Mouse (Mus musculus): ENCODE measurements around the gene Bcas2. TPM values are rescaled to one million over a fixed set of nuclear protein-coding genes. Genes with fewer than 3 reads are reported as not detected.
"Not testable (repeated sequence)": the region's sequence is repeated elsewhere in the genome, so short reads cannot be mapped to it uniquely, and the experiment has no call there.

The Bcas2 gene
- total and polyA plus RNA-seq, 3 experiments = 20.4 to 51.1 (median 47.8) TPM

- TF ChIP-seq CTCF (IDR thresholded peaks at IDR 0.05) (no peak), POLR2A (IDR thresholded peaks at IDR 0.05; ENCODE audit: insufficient read depth, low read depth, low read length) (peak; percentile 68; the same call in 1 of the 2 replicates), EP300 (IDR thresholded peaks at IDR 0.05; ENCODE audit: insufficient read depth, low read depth, low read length) (peak; percentile 89)
- Histone ChIP-seq H3K27ac (peak overlapping the region; percentile 86), H3K4me1 (ENCODE audit: control insufficient read depth, insufficient read depth, low read length) (peaks cover 6% of the 10 kb centered on the region), H3K27me3 (ENCODE audit: control insufficient read depth, insufficient read depth, low read length) (no peaks in the 10 kb centered on the region), H3K36me3 (ENCODE audit: control insufficient read depth, insufficient read depth, low read length) (no peaks in the 10 kb centered on the region), H3K4me3 (peak overlapping the region; percentile 7; the same call in 1 of the 2 replicates), H3K9ac (ENCODE audit: low read depth, low read length) (peak overlapping the region; percentile 60), H3K79me2 (replicated peaks; ENCODE audit: control insufficient read depth, insufficient read depth, low read length) (no peaks in the 10 kb centered on the region)
- WGBS = 30% methylated on average over 8 of the region's 8 CpGs
- intact Hi-C loops (cut with DNase I) = no loop called here
- DNase-seq = peak; percentile 44 to 49
These were observed 32.4 kb upstream of the Bcas2 start for GRCm38 (mm10) chr3:103139047-103139446.

GRCm38 (mm10) chr3:103140095-103140838, 31.2 kb upstream of the Bcas2 start:
- peak; percentile 60 to 63 for DNase-seq
- peak overlapping the region; percentile 8 for H3K4me3 ChIP-seq
- 24% methylated on average over 11 of the region's 11 CpGs for WGBS
- not testable (repeated sequence) for H3K4me1 ChIP-seq (ENCODE audit: control insufficient read depth, insufficient read depth, low read length); H3K27me3 ChIP-seq (ENCODE audit: control insufficient read depth, insufficient read depth, low read length); H3K79me2 ChIP-seq (replicated peaks; ENCODE audit: control insufficient read depth, insufficient read depth, low read length); H3K36me3 ChIP-seq (ENCODE audit: control insufficient read depth, insufficient read depth, low read length)
- peak overlapping the region; percentile 21; the same call in 1 of the 2 replicates for H3K9ac ChIP-seq (ENCODE audit: low read depth, low read length)
- TF ChIP-seq EP300 (IDR thresholded peaks at IDR 0.05; ENCODE audit: insufficient read depth, low read depth, low read length) (peak; percentile 67; the same call in 1 of the 2 replicates), POLR2A (IDR thresholded peaks at IDR 0.05; ENCODE audit: insufficient read depth, low read depth, low read length) (peak; percentile 70)
- intact Hi-C loops (cut with DNase I) = loop anchor here (2.0 kb wide), 1 partner anchor 29 kb away; no protein-coding TSS in a partner anchor
- peak overlapping the region; percentile 86 for H3K27ac ChIP-seq

GRCm38 (mm10) chr3:103141287-103141686, 30.2 kb upstream of the Bcas2 start:
- H3K36me3 ChIP-seq (ENCODE audit: control insufficient read depth, insufficient read depth, low read length) = no peaks in the 10 kb centered on the region
- no peak overlapping the region for H3K27ac ChIP-seq
- intact Hi-C loops (cut with DNase I) = loop anchor here (2.0 kb wide), 1 partner anchor 28 kb away; no protein-coding TSS in a partner anchor
- 62% methylated on average over 11 of the region's 11 CpGs for WGBS
- H3K79me2 ChIP-seq (replicated peaks; ENCODE audit: control insufficient read depth, insufficient read depth, low read length) = no peaks in the 10 kb centered on the region
- no peak overlapping the region for H3K9ac ChIP-seq (ENCODE audit: low read depth, low read length)
- H3K4me3 ChIP-seq = no peak overlapping the region
- DNase-seq = peak; percentile 36 to 40
- peaks cover 6% of the 10 kb centered on the region for H3K4me1 ChIP-seq (ENCODE audit: control insufficient read depth, insufficient read depth, low read length)
- no peaks in the 10 kb centered on the region for H3K27me3 ChIP-seq (ENCODE audit: control insufficient read depth, insufficient read depth, low read length)
- TF ChIP-seq POLR2A (IDR thresholded peaks at IDR 0.05; ENCODE audit: insufficient read depth, low read depth, low read length) (no peak), CTCF (IDR thresholded peaks at IDR 0.05) (no peak), EP300 (IDR thresholded peaks at IDR 0.05; ENCODE audit: insufficient read depth, low read depth, low read length) (no peak)

GRCm38 (mm10) chr3:103142366-103142765, 29.1 kb upstream of the Bcas2 start:
- H3K36me3 ChIP-seq (ENCODE audit: control insufficient read depth, insufficient read depth, low read length) = no peaks in the 10 kb centered on the region
- TF ChIP-seq EP300 (IDR thresholded peaks at IDR 0.05; ENCODE audit: insufficient read depth, low read depth, low read length) = no peak
- TF ChIP-seq CTCF (IDR thresholded peaks at IDR 0.05) = no peak
- no peak for TF ChIP-seq POLR2A (IDR thresholded peaks at IDR 0.05; ENCODE audit: insufficient read depth, low read depth, low read length)
- no peaks in the 10 kb centered on the region for H3K79me2 ChIP-seq (replicated peaks; ENCODE audit: control insufficient read depth, insufficient read depth, low read length)
- no peak overlapping the region for H3K4me3 ChIP-seq
- peaks cover 6% of the 10 kb centered on the region for H3K4me1 ChIP-seq (ENCODE audit: control insufficient read depth, insufficient read depth, low read length)
- no peak for DNase-seq
- H3K9ac ChIP-seq (ENCODE audit: low read depth, low read length) = no peak overlapping the region
- H3K27me3 ChIP-seq (ENCODE audit: control insufficient read depth, insufficient read depth, low read length) = no peaks in the 10 kb centered on the region
- H3K27ac ChIP-seq = no peak overlapping the region
- WGBS = 86% methylated on average over 10 of the region's 10 CpGs
- intact Hi-C loops (cut with DNase I) = no loop called here

- Histone ChIP-seq H3K9ac (ENCODE audit: low read depth, low read length) (no peak overlapping the region), H3K79me2 (replicated peaks; ENCODE audit: control insufficient read depth, insufficient read depth, low read length) (no peaks in the 10 kb centered on the region), H3K4me1 (ENCODE audit: control insufficient read depth, insufficient read depth, low read length) (no peaks in the 10 kb centered on the region; the same call in 1 of the 2 replicates), H3K27ac (no peak overlapping the region), H3K36me3 (ENCODE audit: control insufficient read depth, insufficient read depth, low read length) (no peaks in the 10 kb centered on the region), H3K4me3 (no peak overlapping the region), H3K27me3 (ENCODE audit: control insufficient read depth, insufficient read depth, low read length) (no peaks in the 10 kb centered on the region)
- TF ChIP-seq EP300 (IDR thresholded peaks at IDR 0.05; ENCODE audit: insufficient read depth, low read depth, low read length) (no peak), CTCF (IDR thresholded peaks at IDR 0.05) (no peak), POLR2A (IDR thresholded peaks at IDR 0.05; ENCODE audit: insufficient read depth, low read depth, low read length) (no peak)
- WGBS = 81% methylated on average over 2 of the region's 2 CpGs
- intact Hi-C loops (cut with DNase I) = no loop called here
- no peak for DNase-seq
These were observed 26.1 kb upstream of the Bcas2 start for GRCm38 (mm10) chr3:103145336-103145735.

- no peak overlapping the region for H3K4me3 ChIP-seq
- H3K36me3 ChIP-seq (ENCODE audit: control insufficient read depth, insufficient read depth, low read length) = no peaks in the 10 kb centered on the region
- H3K79me2 ChIP-seq (replicated peaks; ENCODE audit: control insufficient read depth, insufficient read depth, low read length) = no peaks in the 10 kb centered on the region
- H3K27ac ChIP-seq = no peak overlapping the region
- H3K27me3 ChIP-seq (ENCODE audit: control insufficient read depth, insufficient read depth, low read length) = no peaks in the 10 kb centered on the region
- intact Hi-C loops (cut with DNase I) = loop anchor here (2.0 kb wide), 1 partner anchor 43 kb away; the partner anchor contains the start of gene Dennd2c
- 87% methylated on average over 4 of the region's 4 CpGs for WGBS
- no peak for TF ChIP-seq CTCF (IDR thresholded peaks at IDR 0.05)
- TF ChIP-seq EP300 (IDR thresholded peaks at IDR 0.05; ENCODE audit: insufficient read depth, low read depth, low read length) = no peak
- no peak for TF ChIP-seq POLR2A (IDR thresholded peaks at IDR 0.05; ENCODE audit: insufficient read depth, low read depth, low read length)
- no peak overlapping the region for H3K9ac ChIP-seq (ENCODE audit: low read depth, low read length)
- H3K4me1 ChIP-seq (ENCODE audit: control insufficient read depth, insufficient read depth, low read length) = no peaks in the 10 kb centered on the region; the same call in 1 of the 2 replicates
- DNase-seq = no peak
These were observed 25.7 kb upstream of the Bcas2 start for GRCm38 (mm10) chr3:103145791-103146190.

All from heart, adult 2 months (tissue).